Mouse (Mus musculus): ENCODE measurements around the gene Arvcf. TPM values are rescaled to one million over a fixed set of nuclear protein-coding genes. Genes with fewer than 3 reads are reported as not detected.

The Arvcf gene
- 10 to 100 TPM; 36.2 to 37.7 TPM for total RNA-seq (2021)

- DNase-seq: peak; percentile 91 to 92
Observed at GRCm38 (mm10) chr16:18347931-18348600, at the start of gene Arvcf, which contains the start of gene Tango2. Gene Arvcf, plus strand, starts transcription at chr16:18348182. Gene Tango2, minus strand, starts transcription at chr16:18348103.

- DNase-seq: no peak
Observed at GRCm38 (mm10) chr16:18308159-18308558, 39.8 kb upstream of the Arvcf start.

GRCm38 (mm10) chr16:18318992-18319391, 29.0 kb upstream of the Arvcf start:
- no peak for DNase-seq

GRCm38 (mm10) chr16:18321443-18321842, 26.5 kb upstream of the Arvcf start:
- no peak for DNase-seq

- DNase-seq: no peak
Observed at GRCm38 (mm10) chr16:18323460-18323859, 24.5 kb upstream of the Arvcf start.

- no peak for DNase-seq
Observed at GRCm38 (mm10) chr16:18324031-18324430, 24.0 kb upstream of the Arvcf start.

- no peak for DNase-seq
Observed at GRCm38 (mm10) chr16:18325741-18326140, 22.2 kb upstream of the Arvcf start.

GRCm38 (mm10) chr16:18327936-18328335, 20.0 kb upstream of the Arvcf start:
- no peak for DNase-seq

- DNase-seq: no peak
Observed at GRCm38 (mm10) chr16:18328524-18328923, 19.5 kb upstream of the Arvcf start.

- no peak for DNase-seq
Observed at GRCm38 (mm10) chr16:18333976-18334375, 14.0 kb upstream of the Arvcf start.

GRCm38 (mm10) chr16:18335981-18336380, 12.0 kb upstream of the Arvcf start:
- no peak for DNase-seq

GRCm38 (mm10) chr16:18337261-18337660, 10.7 kb upstream of the Arvcf start:
- DNase-seq: no peak

- no peak for DNase-seq
Observed at GRCm38 (mm10) chr16:18339866-18340265, 8.1 kb upstream of the Arvcf start.

- DNase-seq: no peak
Observed at GRCm38 (mm10) chr16:18341605-18342004, 6.4 kb upstream of the Arvcf start.

GRCm38 (mm10) chr16:18342076-18342475, 5.9 kb upstream of the Arvcf start:
- DNase-seq: no peak

GRCm38 (mm10) chr16:18342650-18343570, 5.1 kb upstream of the Arvcf start:
- no peak for DNase-seq

GRCm38 (mm10) chr16:18343778-18344177, 4.2 kb upstream of the Arvcf start:
- peak; percentile 96 to 97 for DNase-seq

GRCm38 (mm10) chr16:18345243-18345642, 2.7 kb upstream of the Arvcf start:
- peak; percentile 74 to 77 for DNase-seq

- no peak for DNase-seq
Observed at GRCm38 (mm10) chr16:18348601-18349175, 706 bp downstream of the Arvcf start.

- no peak for DNase-seq
Observed at GRCm38 (mm10) chr16:18349761-18350325, 1.9 kb downstream of the Arvcf start.

GRCm38 (mm10) chr16:18351313-18352055, 3.5 kb downstream of the Arvcf start:
- no peak for DNase-seq

GRCm38 (mm10) chr16:18353106-18353505, 5.1 kb downstream of the Arvcf start:
- DNase-seq: no peak
